Mouse (Mus musculus): ENCODE data around the gene Dctn3.
"Not testable (repeated sequence)": the region's sequence is repeated elsewhere in the genome, so short reads cannot be mapped to it uniquely, and the experiment has no call there.

The Dctn3 gene

GRCm38 (mm10) chr4:41722918-41723351 lies at the start of gene Dctn3:
Gene Dctn3, minus strand, starts transcription at chr4:41723170.
- DNase-seq (ENCODE audit: low read depth), result peak; percentile 96

DNA sequence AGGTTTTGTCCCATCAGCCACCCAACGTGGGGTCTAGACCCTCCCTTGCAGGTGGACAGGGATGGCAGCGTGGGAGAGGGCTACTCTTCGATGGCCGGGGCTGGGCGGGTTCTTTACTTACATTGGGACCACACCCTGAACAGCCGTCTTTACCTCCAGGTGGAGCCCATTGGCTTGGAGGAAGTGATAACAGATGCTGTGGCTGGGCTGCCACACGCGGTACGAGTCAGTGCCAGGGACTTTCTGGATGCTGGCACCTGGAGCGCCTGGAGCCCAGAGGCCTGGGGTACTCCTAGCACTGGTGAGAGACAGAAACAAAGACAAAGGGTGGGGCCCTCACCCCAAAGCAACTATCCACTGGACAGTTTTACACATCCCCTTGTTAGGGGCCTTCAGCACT lies 44.3 kb upstream of the Dctn3 start:
- not testable (repeated sequence) for DNase-seq (ENCODE audit: low read depth)

- DNase-seq (ENCODE audit: low read depth), result not testable (repeated sequence)
Observed at GRCm38 (mm10) chr4:41763176-41763575, 40.2 kb upstream of the Dctn3 start.

DNA sequence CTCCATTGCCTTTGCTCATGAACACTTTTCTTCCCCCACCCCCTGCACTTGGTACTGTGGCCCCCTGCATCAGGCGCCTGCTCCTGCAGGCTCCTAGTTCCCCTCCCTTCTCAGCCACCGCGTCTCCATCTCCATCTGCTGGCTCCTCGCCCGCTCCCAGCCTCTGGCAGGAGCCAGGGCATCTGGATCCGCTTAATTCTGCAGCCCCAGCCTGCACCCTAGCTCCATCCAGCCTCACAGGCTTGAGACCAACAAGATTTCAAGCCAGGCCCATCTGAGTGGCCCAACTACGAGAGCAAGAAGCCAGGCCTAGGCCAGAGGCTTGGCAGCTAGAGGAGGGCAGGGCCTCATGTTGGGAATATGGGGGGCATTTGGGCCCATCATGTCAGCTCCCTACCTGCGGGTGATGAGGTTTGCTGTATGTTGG lies 39.7 kb upstream of the Dctn3 start:
- not testable (repeated sequence) for DNase-seq (ENCODE audit: low read depth)

GRCm38 (mm10) chr4:41762099-41762687 lies 39.2 kb upstream of the Dctn3 start:
- no peak for DNase-seq (ENCODE audit: low read depth)

DNA sequence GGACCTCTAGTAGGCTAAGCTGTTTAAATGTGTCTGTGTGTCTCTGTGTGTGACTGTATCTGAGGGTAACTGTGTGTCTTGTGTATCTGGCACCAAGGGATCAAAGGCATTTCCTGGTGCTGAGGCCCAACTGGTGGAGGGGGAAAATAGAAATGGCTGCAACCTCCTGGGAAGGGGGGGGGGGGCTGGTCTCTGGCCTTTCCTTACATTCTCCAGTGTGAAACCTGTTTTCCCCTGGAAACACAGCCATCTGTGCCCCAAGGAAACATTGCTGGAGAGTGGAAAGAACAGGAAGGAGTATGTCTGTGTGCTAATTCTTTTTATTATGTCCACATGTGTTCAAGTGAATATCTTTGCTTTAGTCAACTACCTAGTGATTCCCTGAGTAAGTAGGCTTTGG lies 38.7 kb upstream of the Dctn3 start:
- no peak for DNase-seq (ENCODE audit: low read depth)

DNA sequence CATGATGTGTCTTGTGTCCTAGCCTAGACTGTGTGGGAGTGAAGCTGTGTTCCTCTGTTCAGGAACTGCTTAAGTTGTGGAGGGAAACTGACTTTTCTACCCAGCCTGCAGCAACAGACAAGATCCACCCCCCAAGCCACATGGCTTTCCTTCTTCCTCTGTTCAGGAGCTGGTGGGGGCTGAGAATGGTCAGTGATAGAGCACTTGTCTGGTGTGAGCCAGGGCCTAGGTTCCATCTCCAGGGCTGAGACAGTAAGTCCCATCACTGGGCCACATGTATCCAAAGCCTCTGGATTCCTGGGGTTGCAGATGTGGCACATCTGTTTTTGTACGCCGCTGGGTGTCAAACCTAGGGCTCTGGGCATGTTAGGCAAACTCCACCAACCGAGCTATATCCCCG lies 37.9 kb upstream of the Dctn3 start:
- no peak for DNase-seq (ENCODE audit: low read depth)

DNA sequence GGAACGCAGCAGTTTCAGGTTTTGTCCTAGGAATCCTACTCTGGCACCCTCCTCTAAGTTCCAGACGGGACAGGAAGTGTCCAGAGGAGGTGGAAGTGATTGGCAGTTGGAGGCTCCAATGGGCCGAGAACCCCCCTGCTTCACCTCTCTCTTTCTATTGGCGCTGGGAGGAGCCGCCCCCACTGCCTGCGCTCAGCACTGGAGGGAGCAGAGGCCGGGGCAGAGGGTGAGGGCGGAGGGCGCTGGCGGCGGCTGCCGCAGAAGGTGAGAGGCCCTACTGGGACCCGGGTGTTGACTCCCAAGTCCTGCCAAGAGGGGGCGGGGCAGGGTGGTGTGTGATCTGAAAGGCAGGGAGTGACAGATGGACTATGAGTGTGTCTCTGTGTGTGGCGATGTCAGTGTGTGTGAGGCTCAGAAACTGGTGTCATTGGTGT lies 37.3 kb upstream of the Dctn3 start:
- peak; percentile 34 for DNase-seq (ENCODE audit: low read depth)

GRCm38 (mm10) chr4:41759656-41760287 lies 36.8 kb upstream of the Dctn3 start:
- DNase-seq (ENCODE audit: low read depth), result no peak

GRCm38 (mm10) chr4:41759206-41759605 lies 36.2 kb upstream of the Dctn3 start:
- DNase-seq (ENCODE audit: low read depth), result no peak

GRCm38 (mm10) chr4:41758701-41759100 lies 35.7 kb upstream of the Dctn3 start:
- DNase-seq (ENCODE audit: low read depth), result no peak

DNA sequence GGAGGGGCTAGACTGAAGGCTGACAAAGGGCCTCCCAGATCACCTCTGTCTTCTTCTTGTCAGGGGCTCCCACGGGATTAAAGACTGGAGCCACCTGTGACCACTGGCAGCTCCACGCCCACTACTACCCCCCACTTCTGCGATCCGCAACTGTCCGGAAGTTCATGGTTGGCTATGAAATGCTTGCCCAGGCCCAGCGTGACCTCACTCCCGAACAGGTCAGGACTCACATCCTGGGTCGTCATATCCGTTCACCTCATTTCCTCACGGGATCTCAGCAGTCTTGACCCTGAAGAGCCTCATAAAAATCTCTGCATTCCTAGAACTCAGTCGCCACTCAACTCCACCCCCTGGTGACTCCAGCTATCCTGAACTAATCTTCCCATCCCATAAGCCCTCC lies 35.1 kb upstream of the Dctn3 start:
- no peak for DNase-seq (ENCODE audit: low read depth)

DNA sequence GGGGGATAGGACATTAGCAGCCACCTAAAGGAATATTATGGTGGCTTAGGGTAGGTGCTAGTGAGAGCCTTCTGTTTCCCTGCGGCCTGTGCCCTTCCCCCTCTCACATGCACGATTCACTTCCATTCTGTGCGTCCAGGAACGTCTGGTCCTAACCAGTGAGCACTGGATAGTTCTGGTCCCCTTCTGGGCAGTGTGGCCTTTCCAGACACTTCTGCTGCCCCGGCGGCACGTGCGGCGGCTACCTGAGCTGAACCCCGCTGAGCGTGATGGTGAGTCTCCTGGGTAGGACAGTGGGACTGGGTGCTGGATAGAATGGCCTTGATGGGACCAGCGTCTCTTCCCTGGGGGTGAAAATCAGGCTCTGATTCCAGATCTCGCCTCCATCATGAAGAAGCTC lies 34.4 kb upstream of the Dctn3 start:
- DNase-seq (ENCODE audit: low read depth), result no peak

- DNase-seq (ENCODE audit: low read depth), result no peak
Observed at GRCm38 (mm10) chr4:41756440-41756839, 33.5 kb upstream of the Dctn3 start.

- DNase-seq (ENCODE audit: low read depth), result peak; percentile 96
Observed at GRCm38 (mm10) chr4:41755338-41756305, 32.7 kb upstream of the Dctn3 start, which contains the start of gene Sigmar1. Gene Sigmar1, minus strand, starts transcription at chr4:41756157.

DNA sequence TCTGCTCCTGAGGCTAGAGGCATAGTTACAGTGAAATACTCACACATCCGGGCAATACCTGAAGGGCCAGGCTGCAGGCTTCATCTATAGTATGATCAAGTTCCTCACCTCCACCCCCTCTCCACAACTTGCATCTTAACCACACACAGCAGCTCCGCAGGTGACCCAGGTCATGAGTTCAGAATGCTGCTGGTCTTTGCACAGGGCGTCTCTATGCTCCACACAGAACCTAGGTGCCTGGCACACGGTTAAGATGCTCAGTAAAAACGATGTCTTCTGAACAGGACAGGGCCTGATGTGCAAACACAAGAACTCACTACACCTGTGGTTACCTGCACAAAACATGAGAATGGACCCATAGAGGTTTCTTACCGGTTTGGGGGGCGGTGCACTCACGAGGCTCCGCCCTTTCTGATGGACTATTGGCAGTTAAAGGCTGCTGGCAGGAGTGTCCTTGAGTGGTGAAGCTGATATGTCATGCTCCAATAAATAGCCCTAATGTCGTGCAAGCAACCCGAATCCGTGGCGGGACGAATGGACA lies 31.9 kb upstream of the Dctn3 start, which contains the start of gene Galt:
Galt (plus strand) TSS at position 432 of the 541 bp plus-strand sequence.
- DNase-seq (ENCODE audit: low read depth), result no peak

- no peak for DNase-seq (ENCODE audit: low read depth)
Observed at GRCm38 (mm10) chr4:41745021-41745420, 22.1 kb upstream of the Dctn3 start.

GRCm38 (mm10) chr4:41744131-41744530 lies 21.2 kb upstream of the Dctn3 start:
- DNase-seq (ENCODE audit: low read depth), result no peak

DNA sequence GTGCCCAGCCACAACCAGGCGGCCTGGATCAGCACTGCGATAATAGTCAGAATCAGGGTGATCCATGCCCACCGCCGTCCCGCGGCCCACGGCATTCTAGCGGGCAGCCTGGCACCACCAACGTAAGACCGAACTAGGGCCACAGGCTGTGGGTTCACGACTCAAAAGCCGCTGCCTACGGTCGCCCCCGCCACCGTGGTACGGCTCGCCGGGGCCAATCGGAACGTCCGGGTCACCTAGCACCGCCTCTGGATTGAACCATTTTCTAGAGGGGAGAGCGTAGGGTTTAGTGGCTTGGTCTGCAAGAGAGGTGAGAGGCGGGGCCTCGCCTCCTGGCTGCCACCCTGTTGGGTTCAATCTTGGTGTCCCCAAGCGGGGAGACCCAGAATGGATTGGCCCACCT lies 18.2 kb upstream of the Dctn3 start:
- DNase-seq (ENCODE audit: low read depth), result peak; percentile 95

GRCm38 (mm10) chr4:41740380-41741157 lies 17.6 kb upstream of the Dctn3 start:
- peak; percentile 65 for DNase-seq (ENCODE audit: low read depth)

- DNase-seq (ENCODE audit: low read depth), result no peak
Observed at GRCm38 (mm10) chr4:41739260-41739659, 16.3 kb upstream of the Dctn3 start.

GRCm38 (mm10) chr4:41738256-41738603 lies 15.3 kb upstream of the Dctn3 start:
- no peak for DNase-seq (ENCODE audit: low read depth)

All from induced T-regulatory cell, adult 2 months (primary cell).